Mouse (Mus musculus): ENCODE data around the gene Katnal1. TPM values are rescaled to one million over a fixed set of nuclear protein-coding genes. Genes with fewer than 3 reads are reported as not detected.

The Katnal1 gene
- total and polyA plus RNA-seq, 3 experiments, result 12.8 to 14.8 TPM; not detected in 1

DNA sequence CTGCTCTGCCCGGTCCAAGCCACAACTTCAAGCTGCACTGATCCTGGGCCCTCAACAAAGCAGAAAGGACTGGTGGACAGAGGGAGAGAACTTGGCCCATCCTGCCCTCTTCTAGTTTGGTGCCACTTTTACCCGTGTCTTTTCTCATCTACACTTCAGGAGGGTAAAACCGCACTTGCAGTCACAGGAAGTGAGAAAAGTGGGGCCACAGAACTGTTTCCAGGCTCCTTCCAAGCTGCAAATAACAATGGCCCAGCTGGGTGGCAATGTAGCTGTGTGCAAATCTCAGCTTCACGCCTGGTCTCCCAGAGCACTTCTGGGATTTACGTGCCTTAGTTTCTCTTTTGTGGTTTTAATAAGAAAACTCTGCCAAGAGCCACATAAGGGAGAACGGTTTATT, 61.4 kb downstream of the Katnal1 start:
- no peaks in the 10 kb centered on the region for H3K79me2 ChIP-seq (ENCODE audit: control insufficient read depth, insufficient read depth, low read length, poor library complexity)
- H3K27me3 ChIP-seq (ENCODE audit: control insufficient read depth in 1 of 2, insufficient read depth in 2 of 2, low read length in 2 of 2), result peaks cover 2% of the 10 kb centered on the region in 2 experiments; a peak in 2 of 4 replicates
- no peak for DNase-seq (ENCODE audit: low read depth, low spot score)
- H3K4me3 ChIP-seq (ENCODE audit: control insufficient read depth in 1 of 2, insufficient read depth in 1 of 2, low read depth in 2 of 2, low read length in 2 of 2), result no peak overlapping the region
- H3K9me3 ChIP-seq (replicated peaks; ENCODE audit: insufficient read depth, low read length), result no peaks in the 10 kb centered on the region
- no peak for TF ChIP-seq POLR2AphosphoS2 (IDR thresholded peaks at IDR 0.05; ENCODE audit: low read length)
- TF ChIP-seq POLR2AphosphoS5 (IDR thresholded peaks at IDR 0.05; ENCODE audit: borderline replicate concordance, low read depth, low read length), result no peak
- no peak for TF ChIP-seq GATA1 (IDR thresholded peaks at IDR 0.05; ENCODE audit: low read depth, low read length)
- TF ChIP-seq ETS1 (IDR thresholded peaks at IDR 0.05; ENCODE audit: low read depth, low read length), result no peak
- TF ChIP-seq JUND (IDR thresholded peaks at IDR 0.05; ENCODE audit: low read depth, low read length), result no peak
- TF ChIP-seq KAT2A (conservative IDR thresholded peaks at IDR 0.05; ENCODE audit: low read depth, low read length), result no peak
- TF ChIP-seq NRF1 (IDR thresholded peaks at IDR 0.05; ENCODE audit: insufficient read depth, low read depth, low read length, poor library complexity, severe bottlenecking), result no peak
- TF ChIP-seq CHD2 (IDR thresholded peaks at IDR 0.05; ENCODE audit: low read length), result no peak
- TF ChIP-seq E2F4 (IDR thresholded peaks at IDR 0.05; ENCODE audit: borderline replicate concordance, low read depth, low read length), result no peak
- TF ChIP-seq EP300 (IDR thresholded peaks at IDR 0.05; ENCODE audit: low read depth in 1 of 2, low read length in 2 of 2), result no peak
- TF ChIP-seq CTCF (IDR thresholded peaks at IDR 0.05 in 2 of 3, conservative IDR thresholded peaks at IDR 0.05 in 1 of 3; ENCODE audit: control insufficient read depth in 1 of 3, insufficient read depth in 1 of 3, low read depth in 2 of 3, low read length in 3 of 3, poor library complexity in 1 of 3, severe bottlenecking in 1 of 3), result no peak
- no peak overlapping the region for H3K9ac ChIP-seq (ENCODE audit: control insufficient read depth, low read depth, low read length, poor library complexity, severe bottlenecking)
- no peaks in the 10 kb centered on the region for H3K36me3 ChIP-seq (ENCODE audit: control insufficient read depth in 1 of 2, insufficient read depth in 2 of 2, low read length in 2 of 2)
- H3K4me1 ChIP-seq (ENCODE audit: control insufficient read depth in 1 of 2, insufficient read depth in 2 of 2, low read length in 2 of 2), result no peaks in the 10 kb centered on the region
- no peak overlapping the region for H3K27ac ChIP-seq (ENCODE audit: control insufficient read depth, low read depth, low read length)

DNA sequence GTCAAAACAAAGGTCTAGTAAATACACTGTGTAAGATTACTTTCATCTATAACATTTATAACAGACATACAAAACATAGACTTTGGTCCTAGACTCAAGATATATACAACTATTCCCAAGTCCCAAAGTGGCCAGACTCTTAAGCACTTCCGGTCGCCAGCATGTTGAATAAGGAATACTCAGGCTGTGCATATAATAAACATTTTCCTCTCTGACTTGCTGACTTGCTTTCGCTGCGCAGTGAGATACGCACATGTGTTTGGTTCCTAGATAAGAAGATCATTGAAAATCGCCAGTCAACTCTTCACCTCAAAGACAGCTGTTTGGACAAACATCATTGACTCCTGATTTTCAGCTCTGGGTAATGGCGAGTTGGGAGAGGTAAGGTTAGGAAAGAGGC, 61.9 kb downstream of the Katnal1 start:
- Histone ChIP-seq H3K27me3 (ENCODE audit: control insufficient read depth in 1 of 2, insufficient read depth in 2 of 2, low read length in 2 of 2) (peaks cover 2% of the 10 kb centered on the region in 2 experiments; a peak in 2 of 4 replicates), H3K4me1 (ENCODE audit: control insufficient read depth in 1 of 2, insufficient read depth in 2 of 2, low read length in 2 of 2) (no peaks in the 10 kb centered on the region), H3K36me3 (ENCODE audit: control insufficient read depth in 1 of 2, insufficient read depth in 2 of 2, low read length in 2 of 2) (no peaks in the 10 kb centered on the region), H3K9ac (ENCODE audit: control insufficient read depth, low read depth, low read length, poor library complexity, severe bottlenecking) (no peak overlapping the region), H3K79me2 (ENCODE audit: control insufficient read depth, insufficient read depth, low read length, poor library complexity) (no peaks in the 10 kb centered on the region), H3K9me3 (replicated peaks; ENCODE audit: insufficient read depth, low read length) (no peaks in the 10 kb centered on the region), H3K27ac (ENCODE audit: control insufficient read depth, low read depth, low read length) (no peak overlapping the region), H3K4me3 (ENCODE audit: control insufficient read depth in 1 of 2, insufficient read depth in 1 of 2, low read depth in 2 of 2, low read length in 2 of 2) (no peak overlapping the region)
- no peak for TF ChIP-seq EP300 (IDR thresholded peaks at IDR 0.05; ENCODE audit: low read depth in 1 of 2, low read length in 2 of 2)
- TF ChIP-seq SIN3A (IDR thresholded peaks at IDR 0.05; ENCODE audit: low read length), result no peak
- no peak for TF ChIP-seq GATA1 (IDR thresholded peaks at IDR 0.05; ENCODE audit: low read depth, low read length)
- TF ChIP-seq RCOR1 (IDR thresholded peaks at IDR 0.05; ENCODE audit: low read depth, low read length), result no peak
- TF ChIP-seq CHD1 (IDR thresholded peaks at IDR 0.05; ENCODE audit: low read depth, low read length), result no peak
- no peak for TF ChIP-seq BHLHE40 (IDR thresholded peaks at IDR 0.05; ENCODE audit: borderline replicate concordance, low read depth, low read length)
- no peak for TF ChIP-seq E2F4 (IDR thresholded peaks at IDR 0.05; ENCODE audit: borderline replicate concordance, low read depth, low read length)
- no peak for TF ChIP-seq NRF1 (IDR thresholded peaks at IDR 0.05; ENCODE audit: insufficient read depth, low read depth, low read length, poor library complexity, severe bottlenecking)
- TF ChIP-seq ZNF384 (IDR thresholded peaks at IDR 0.05; ENCODE audit: low read depth, low read length), result no peak
- TF ChIP-seq SMC3 (IDR thresholded peaks at IDR 0.05; ENCODE audit: low read depth, low read length), result no peak
- TF ChIP-seq CHD2 (IDR thresholded peaks at IDR 0.05; ENCODE audit: low read length), result no peak
- no peak for TF ChIP-seq MAFK (IDR thresholded peaks at IDR 0.05; ENCODE audit: borderline replicate concordance, low read depth, low read length)
- no peak for TF ChIP-seq UBTF (IDR thresholded peaks at IDR 0.05; ENCODE audit: borderline replicate concordance, insufficient read depth, low read depth, low read length)
- no peak for TF ChIP-seq MYC (IDR thresholded peaks at IDR 0.05; ENCODE audit: low read depth, low read length)
- TF ChIP-seq POLR2A (IDR thresholded peaks at IDR 0.05; ENCODE audit: control insufficient read depth in 1 of 2, insufficient read depth in 1 of 2, low read depth in 1 of 2, low read length in 2 of 2, poor library complexity in 1 of 2), result no peak
- no peak for TF ChIP-seq MAZ (IDR thresholded peaks at IDR 0.05; ENCODE audit: low read depth, low read length)
- no peak for TF ChIP-seq TAL1 (IDR thresholded peaks at IDR 0.05; ENCODE audit: low read length)
- TF ChIP-seq USF1 (IDR thresholded peaks at IDR 0.05; ENCODE audit: low read depth, low read length), result no peak
- no peak for TF ChIP-seq MYB (IDR thresholded peaks at IDR 0.05; ENCODE audit: low read depth, low read length)
- no peak for TF ChIP-seq ZMIZ1 (IDR thresholded peaks at IDR 0.05; ENCODE audit: low read depth, low read length)
- DNase-seq (ENCODE audit: low read depth, low spot score), result no peak
